Mouse (Mus musculus): ENCODE results near the gene Btbd35f26.
"Not testable (repeated sequence)": the region's sequence is repeated elsewhere in the genome, so short reads cannot be mapped to it uniquely, and the experiment has no call there.

Gene Btbd35f26

DNA sequence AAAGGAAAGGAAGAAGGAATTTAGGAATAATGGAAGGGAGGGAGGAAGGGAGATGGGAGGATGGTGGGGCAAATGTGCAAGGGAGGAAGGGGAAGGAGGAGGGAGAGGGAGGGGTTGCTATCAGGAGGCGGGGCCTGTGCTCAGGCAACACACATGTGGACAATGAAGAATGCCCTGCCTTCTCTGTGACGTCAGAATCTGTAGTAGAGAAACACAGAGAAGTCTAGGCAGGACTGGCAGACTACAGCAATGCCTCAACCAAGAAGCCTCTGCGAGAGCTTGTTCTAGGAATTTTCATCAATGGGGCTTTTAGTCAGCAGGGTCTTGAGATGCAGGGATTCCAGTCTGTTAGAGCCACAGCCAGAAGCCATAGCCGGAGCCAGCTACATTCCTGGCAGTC, at the start of gene Btbd35f26:
Btbd35f26 (plus strand) TSS at position 301 of the 400 bp plus-strand sequence.
- DNase-seq (ENCODE audit: low spot score): not testable (repeated sequence)

DNA sequence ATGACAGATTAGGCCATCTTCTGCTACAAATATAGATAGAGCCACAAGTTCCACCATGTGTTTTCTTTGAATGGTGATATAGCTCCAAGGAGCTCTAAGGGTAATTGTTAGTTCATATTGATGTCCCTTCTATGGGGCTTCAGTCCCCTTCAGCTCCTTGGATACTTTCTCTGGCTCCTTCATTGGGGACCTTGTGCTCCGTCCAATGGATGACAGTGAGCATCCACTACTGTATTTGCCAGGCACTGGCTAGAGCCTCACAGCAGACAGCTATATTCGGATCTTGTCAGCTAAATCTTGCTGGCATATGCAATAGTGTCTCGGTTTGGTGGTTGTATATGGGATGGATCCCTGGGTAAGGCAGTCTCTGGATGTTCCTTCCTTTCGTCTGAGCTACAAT, 5.7 kb downstream of the Btbd35f26 start:
- peak; percentile 1 for DNase-seq (ENCODE audit: low spot score)

DNA sequence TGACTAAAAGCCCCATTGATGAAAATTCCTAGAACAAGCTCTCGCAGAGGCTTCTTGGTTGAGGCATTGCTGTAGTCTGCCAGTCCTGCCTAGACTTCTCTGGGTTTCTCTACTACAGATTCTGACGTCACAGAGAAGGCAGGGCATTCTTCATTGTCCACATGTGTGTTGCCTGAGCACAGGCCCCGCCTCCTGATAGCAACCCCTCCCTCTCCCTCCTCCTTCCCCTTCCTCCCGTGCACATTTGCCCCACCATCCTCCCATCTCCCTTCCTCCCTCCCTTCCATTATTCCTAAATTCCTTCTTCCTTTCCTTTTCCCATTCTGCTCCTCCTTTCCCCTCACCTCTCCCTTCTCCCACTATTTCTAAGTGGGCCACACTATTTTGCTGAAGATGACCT, 47.6 kb downstream of the Btbd35f26 start, which contains the start of gene Btbd35f19:
Btbd35f19 (minus strand) TSS at position 101 of the 400 bp plus-strand sequence.
- not testable (repeated sequence) for DNase-seq (ENCODE audit: low spot score)

Data from ovary, adult 18-20 months (tissue).